Mouse (Mus musculus) heart, postnatal 14 days (tissue): ENCODE data around the gene Relb. TPM values are rescaled to one million over a fixed set of nuclear protein-coding genes. Genes with fewer than 3 reads are reported as not detected.

Experiments used
- DNase-seq, 2 experiments: peaks; one replicate each; pipeline ENCODE4 v3.0.0; 2021 to 2022
- intact Hi-C: fragments of 180-260 bp; cut with DNase I; formaldehyde crosslinking; loops from one replicate; pipeline ENCODE4 v1.15.1; 2025
- total RNA-seq, 2 experiments: library from RNA; stranded (reverse); gene quantifications; 2 replicates each; pipeline ENCODE4 v1.2.3; 2021

Gene Relb
- total RNA-seq, 2 experiments from 2014 or later: 6.3 to 9.6 TPM

GRCm38 (mm10) chr7:19589917-19590316 lies 39.3 kb downstream of the Relb start:
- intact Hi-C loops: loop anchor here (2.0 to 5.0 kb wide), 3 partner anchors 29 to 148 kb away; no protein-coding TSS in a partner anchor
- DNase-seq: peak; percentile 72 to 87

DNA sequence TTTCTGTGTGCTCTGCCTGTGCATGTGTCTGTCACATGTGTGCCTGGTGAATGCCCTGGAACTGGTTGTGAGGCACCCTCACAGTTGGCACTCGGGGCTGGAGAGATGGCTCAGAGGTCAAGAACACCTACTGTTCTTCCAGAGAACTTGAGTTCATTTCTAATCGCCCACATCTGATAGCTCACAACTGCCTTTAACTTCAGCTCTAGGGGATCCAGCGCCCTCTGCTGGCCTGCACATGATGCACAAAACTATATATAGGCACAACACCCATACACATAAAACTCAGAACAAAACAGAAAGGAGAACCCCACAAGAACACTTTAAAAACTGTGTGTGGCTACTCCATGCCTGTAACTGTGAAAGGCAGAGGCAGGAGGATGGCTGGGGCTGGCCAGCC lies 40.0 kb downstream of the Relb start:
- intact Hi-C loops: loop anchor here (5.0 kb wide), 1 partner anchor 123 kb away; no protein-coding TSS in a partner anchor
- DNase-seq: peak; percentile 55 to 68

DNA sequence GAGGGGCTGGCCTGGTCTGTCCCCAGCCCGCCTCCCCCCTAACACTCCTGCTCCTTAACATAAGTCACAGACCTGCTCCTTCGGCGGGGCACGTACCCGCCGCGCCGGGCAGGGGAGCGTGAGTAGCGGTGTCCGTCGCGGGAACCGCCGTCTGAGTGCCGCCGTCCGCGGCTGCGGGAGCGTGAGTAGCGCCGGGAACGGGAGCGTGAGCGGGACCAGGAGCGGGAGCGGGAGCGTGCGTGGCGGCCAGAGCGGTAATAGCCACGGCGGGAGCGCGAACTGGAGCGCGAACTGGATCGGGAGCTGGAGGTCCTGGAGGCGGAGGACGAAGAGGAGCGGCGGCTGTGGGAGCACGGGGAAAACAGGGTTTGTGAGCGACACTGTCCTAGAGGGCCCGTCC lies 43.0 kb downstream of the Relb start:
- DNase-seq: no peak
- intact Hi-C loops: loop anchor here (5.0 kb wide), 1 partner anchor 126 kb away; no protein-coding TSS in a partner anchor

DNA sequence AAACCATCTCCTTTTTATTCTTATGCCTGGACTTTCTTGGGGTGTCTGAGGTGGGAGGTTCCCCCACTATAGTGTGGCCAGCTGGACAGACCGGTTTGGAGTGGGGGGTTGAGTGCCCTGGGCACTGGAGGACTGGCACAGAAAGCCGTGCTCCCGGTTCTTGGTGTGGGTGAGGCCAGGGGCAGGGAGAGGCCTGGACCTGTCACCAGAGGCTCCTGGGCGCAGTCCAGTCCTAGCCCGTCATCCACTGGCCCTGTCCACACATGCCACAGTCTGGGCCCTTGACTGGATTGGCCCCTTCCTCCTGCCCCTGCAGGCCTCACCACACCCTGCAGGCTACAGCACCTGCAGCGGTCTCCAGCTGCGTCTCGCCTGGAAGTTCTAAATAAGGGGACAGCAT lies 48.6 kb downstream of the Relb start:
- intact Hi-C loops: no loop called here
- no peak for DNase-seq

- intact Hi-C loops: no loop called here
- no peak for DNase-seq
Measured at GRCm38 (mm10) chr7:19579751-19580150, 49.5 kb downstream of the Relb start.

- DNase-seq: no peak
- intact Hi-C loops: no loop called here
Measured at GRCm38 (mm10) chr7:19578436-19578835, 50.8 kb downstream of the Relb start.

- intact Hi-C loops: loop anchor here (2.0 kb wide), 1 partner anchor 71 kb away; no protein-coding TSS in a partner anchor
- no peak for DNase-seq
Measured at GRCm38 (mm10) chr7:19577877-19578414, 51.3 kb downstream of the Relb start.

DNA sequence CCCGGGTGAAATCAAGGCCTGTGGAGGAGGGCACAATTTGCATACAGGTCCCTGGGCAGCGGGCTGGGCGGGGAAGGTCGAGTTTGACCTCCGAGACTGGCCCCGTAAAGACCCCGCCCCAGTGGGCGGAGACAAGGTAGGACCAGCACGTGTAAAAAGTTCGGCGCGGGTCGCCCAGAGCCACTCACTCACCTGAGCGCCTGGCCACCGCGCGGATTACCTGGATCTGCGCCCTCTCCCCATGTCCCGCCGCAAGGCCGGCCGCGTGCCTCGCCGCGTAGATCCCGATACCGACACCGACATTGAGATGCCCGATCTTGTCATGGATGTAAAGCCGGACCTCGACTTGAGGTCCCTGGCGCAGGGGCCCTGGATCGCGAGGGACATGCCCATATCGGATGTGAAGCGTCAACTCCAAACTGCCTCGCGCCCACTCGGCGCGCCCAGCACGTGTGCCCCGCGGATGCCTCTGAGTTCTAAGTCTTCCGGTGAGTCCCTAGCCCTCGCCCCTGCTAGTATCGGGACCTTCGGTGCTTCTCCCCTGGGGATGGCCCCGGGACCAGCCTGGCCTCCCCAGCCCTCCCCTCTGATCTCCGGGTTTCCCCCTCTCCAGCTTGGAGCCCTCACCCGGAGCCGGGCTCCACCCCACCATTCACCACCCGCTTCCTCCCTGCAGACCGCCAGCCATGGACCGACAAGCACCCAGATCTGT lies 51.9 kb downstream of the Relb start, which contains the start of the genes Zfp296 and Gemin7:
TSS of gene Zfp296 (plus strand) at position 147 of the 712 bp plus-strand sequence.
TSS of gene Gemin7 (minus strand) at position 455 of the 712 bp plus-strand sequence.
- no peak for DNase-seq
- intact Hi-C loops: loop anchor here (2.0 kb wide), 1 partner anchor 70 kb away; no protein-coding TSS in a partner anchor

- no peak for DNase-seq
- intact Hi-C loops: no loop called here
Measured at GRCm38 (mm10) chr7:19575559-19575958, 53.7 kb downstream of the Relb start.

DNA sequence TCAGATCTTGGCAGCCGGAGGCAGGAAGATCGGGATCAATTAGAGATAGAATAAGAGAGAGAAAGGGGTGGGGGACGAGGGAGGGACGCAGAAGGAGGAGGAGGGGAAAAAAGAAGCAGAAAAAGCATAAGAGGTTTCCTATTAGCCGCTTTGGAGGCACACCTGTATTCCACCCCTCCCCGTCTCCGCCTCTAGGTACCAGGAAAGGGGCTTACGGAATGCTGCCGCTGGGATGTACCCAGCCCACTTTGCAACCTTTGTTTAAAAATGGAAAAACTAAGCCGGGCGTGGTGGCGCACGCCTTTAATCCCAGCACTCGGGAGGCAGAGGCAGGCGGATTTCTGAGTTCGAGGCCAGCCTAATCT lies 55.5 kb downstream of the Relb start:
- DNase-seq: no peak
- intact Hi-C loops: loop anchor here (5.0 kb wide), 3 partner anchors 111 to 166 kb away; partner anchors contain the start of gene Exoc3l2

DNA sequence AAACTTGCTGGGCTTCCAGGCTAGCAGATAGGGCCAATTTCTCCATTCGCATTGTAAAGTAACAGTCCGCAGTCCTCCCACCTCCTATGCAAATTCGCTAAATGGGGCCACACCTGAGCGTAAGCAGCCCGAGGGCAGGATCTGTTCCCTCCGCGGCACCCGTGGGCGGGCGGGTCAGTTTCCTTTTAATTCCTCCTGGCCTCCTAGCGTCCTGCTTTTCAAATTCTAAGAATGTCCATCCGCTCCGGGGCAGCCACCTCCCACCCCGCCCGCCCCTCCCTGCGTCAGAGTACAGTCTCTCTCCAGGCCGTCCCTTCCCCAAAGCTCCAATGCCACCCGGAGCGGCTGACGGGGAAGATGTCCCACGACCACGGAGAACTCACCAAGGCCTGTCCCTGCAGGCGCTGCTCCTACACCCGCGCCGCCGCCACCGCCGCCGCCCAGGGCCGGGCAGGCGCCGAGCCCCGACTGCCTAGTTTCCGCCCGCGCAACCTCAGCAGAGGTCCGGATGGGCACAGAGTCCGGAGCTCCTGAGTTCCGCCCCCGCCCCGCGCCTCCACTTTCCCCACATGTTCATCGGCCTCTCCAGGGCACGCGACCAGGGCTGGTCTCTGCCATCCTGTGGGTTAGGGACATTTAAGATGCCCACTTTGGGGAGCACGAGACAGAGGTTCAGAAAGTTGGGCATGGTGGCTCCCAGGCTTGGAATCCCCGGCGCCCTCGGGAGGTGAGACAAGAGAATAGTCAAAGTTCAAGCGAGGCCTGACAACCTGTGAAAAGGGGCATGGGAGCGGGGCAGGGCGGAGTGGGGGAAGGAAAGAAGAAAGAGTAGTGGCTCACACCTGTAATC lies 56.1 kb downstream of the Relb start:
- peak; percentile 86 to 88 for DNase-seq
- intact Hi-C loops: loop anchor here (5.0 kb wide), 3 partner anchors 111 to 166 kb away; partner anchors contain the start of gene Exoc3l2

GRCm38 (mm10) chr7:19569647-19570046 lies 59.6 kb downstream of the Relb start:
- DNase-seq: no peak
- intact Hi-C loops: loop anchor here (5.0 kb wide), 3 partner anchors 107 to 162 kb away; partner anchors contain the start of gene Exoc3l2

GRCm38 (mm10) chr7:19567426-19567825 lies 61.8 kb downstream of the Relb start:
- no peak for DNase-seq
- intact Hi-C loops: no loop called here

DNA sequence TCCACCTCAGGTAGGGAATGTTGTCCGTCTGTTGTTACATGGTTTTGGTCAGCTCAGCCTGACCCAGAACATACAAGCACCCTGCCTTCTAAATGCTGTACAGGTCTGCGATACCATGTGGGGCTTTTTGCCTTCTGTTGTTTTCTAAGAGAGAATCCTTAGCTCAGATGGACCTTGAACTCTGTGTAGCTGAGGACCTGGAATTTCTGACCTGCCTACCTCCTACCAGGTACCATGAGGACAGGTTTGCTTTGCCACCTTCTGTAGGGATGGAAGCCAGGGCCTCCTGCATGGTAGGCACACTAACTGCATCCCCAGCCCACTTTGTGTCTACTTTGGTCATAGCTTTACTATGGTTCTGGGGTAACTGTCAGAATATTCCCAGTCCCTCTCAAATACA lies 63.4 kb downstream of the Relb start:
- no peak for DNase-seq
- intact Hi-C loops: no loop called here

DNA sequence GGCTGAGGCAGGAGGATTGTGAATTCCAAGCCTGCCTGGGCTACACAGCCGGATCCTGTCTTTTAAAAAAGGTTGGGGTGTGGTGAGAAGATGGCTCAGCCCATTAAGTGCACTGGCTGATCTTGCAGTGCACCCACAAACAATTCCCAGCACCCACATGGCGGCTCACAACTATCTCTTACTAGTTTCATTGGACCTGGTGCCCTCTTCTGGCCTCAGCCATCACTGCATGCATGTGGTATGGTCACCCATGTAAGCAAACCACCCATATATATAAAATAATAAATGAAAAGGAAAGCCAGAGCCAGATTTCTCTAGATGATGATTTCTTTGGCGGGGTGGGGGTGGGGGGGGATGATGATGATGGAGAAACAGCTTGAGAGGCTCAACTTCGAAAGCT lies 64.8 kb downstream of the Relb start:
- intact Hi-C loops: no loop called here

GRCm38 (mm10) chr7:19563884-19564283 lies 65.4 kb downstream of the Relb start:
- intact Hi-C loops: no loop called here
- no peak for DNase-seq

More for the DNA sequence above, 64.8 kb downstream of the Relb start:
- DNase-seq: no peak

DNA sequence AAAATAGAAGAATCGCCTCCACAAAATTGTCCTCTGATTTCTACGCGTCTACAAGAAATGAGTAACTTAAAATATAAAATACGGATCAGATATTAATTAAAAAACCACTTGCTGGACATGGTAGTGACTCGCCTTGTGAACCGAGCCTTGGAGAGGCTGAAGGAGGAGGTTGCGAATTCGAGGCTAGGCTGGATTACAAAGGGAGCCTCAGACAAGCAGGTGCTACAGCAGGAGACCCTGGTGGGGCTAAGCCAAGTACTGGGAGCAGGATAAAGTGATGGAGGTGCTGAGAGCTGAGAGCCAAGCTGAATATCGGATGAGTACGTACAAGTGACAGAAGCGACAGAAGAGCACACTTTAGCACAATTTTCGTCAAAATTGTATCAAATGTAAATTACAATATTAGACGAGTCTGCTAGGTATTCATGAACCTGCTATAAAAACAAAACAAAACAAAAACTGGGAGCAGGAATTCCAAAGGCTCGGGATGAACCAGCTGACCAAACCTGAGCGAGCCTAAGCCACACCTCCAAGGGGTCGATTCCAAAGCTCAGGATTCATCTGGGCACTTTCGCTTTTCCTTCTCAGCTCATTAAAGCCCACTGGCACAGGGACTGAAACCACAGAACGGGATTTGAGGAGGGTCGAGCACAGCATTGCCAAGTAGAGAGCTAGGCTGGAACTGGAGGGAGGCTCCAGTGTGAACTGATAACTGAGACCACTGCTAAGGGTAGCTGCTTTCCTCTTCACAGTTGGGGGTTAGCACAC lies 66.4 kb downstream of the Relb start, which contains the start of gene Ppp1r37:
TSS of gene Ppp1r37 (minus strand) at position 434 of the 768 bp plus-strand sequence.
- DNase-seq: peak in 1 of 2 experiments; percentile 45
- intact Hi-C loops: no loop called here

DNA sequence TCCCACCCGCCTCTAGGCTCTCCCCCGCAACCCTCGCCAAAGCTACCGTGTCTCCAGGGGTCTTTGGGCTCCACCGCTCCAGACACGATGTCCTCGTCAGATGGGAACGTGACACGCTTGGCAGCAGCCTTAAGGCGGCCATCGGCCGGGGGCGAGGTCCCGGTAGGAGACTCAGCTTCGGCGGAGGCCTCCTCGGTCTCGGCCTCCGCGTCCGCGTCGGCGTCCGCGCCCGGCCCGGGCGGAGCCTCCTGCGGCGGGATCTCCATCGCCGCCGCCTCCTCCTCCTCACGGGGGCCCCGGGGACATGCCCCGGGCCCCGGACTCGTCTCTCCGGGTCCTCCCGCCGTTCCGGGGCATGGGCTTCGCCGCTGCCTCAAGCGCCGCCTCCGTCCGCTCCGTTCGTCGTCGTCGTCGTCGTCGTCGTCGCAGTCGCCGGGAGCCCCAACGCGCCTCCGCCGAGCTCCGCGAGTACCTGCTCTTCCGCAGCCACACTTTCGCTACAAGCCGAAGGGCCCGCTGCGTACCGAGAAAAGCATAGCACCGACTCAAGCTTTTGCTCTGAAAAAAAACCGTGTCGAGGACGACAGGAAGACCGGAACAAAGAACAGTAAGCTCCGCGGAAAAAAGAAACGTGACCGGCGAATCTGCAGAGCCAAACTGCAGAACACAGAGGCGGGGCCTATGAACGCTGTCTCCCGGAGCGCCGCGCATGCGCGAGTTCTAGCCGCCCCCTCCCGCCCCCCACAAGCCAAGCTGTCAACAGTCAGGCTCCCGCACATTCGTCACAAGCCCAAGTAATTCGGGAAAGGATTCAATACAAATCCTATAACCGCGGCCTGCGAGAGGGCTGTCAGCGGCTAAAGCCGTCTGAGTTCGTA lies 67.2 kb downstream of the Relb start:
- intact Hi-C loops: no loop called here

GRCm38 (mm10) chr7:19561431-19561764 lies 67.8 kb downstream of the Relb start:
- intact Hi-C loops: no loop called here
- DNase-seq: no peak

More for the DNA sequence above, 67.2 kb downstream of the Relb start:
- DNase-seq: peak; percentile 94
